Mouse (Mus musculus) layer of hippocampus, postnatal 36 days (tissue): ENCODE data around the gene Sesn3. TPM values are rescaled to one million over a fixed set of nuclear protein-coding genes. Genes with fewer than 3 reads are reported as not detected.
A peak's percentile ranks its signal among the peaks of the same experiment; 100 is the strongest.
"Not testable (repeated sequence)": the region's sequence is repeated elsewhere in the genome, so short reads cannot be mapped to it uniquely, and the experiment has no call there.

ENCODE experiments used
- DNase-seq, 2 experiments: peaks; one replicate each; pipeline ENCODE4 v3.0.0; 2022
- total RNA-seq, 2 experiments: library from RNA; stranded (reverse); gene quantifications; 2 replicates each; pipeline ENCODE4 v1.2.3; 2021

Sesn3 gene
- total RNA-seq, 2 experiments from 2014 or later, result 64.5 to 71.4 TPM

GRCm38 (mm10) chr9:14280696-14281095 lies 5.8 kb downstream of the Sesn3 start:
- DNase-seq, result no peak

DNA sequence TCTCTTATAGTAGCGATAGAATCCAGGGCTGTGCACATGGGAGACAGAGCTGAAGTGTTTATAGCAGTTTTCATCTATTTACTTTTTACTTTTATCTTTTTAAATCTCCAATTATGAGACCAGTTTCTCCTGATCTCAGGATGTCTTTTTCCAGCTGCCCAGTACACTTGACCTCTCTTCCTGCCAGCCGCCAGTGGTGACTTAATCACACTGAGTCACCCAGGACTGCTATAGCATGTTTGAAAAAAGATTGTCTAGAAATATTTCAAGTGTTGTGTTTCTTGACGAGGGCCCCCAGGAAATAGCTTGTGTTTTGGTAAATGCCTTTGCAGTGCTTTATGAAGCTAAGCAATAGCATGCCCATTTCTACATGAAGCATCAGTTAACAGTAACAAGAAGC lies 10.2 kb downstream of the Sesn3 start:
- DNase-seq, result no peak

DNA sequence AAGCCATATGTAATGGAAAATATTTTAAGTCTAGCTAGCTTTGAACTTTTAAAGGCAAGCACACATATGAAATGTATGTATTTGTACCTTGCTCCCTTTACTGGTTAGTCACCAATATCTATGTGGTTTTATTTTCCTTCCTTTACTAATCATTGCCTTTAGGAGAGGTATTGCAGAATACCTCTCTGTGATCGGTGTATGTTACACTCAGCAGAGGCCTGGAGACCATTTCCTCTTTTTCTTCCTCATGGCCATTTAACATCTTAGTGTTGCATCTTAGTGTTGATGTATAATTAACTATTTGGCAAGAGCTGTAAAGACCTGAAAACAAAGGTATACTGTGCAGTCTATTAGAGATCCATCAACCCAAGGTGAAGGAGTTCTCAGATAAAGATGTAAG lies 12.4 kb downstream of the Sesn3 start:
- no peak for DNase-seq

GRCm38 (mm10) chr9:14288500-14288899 lies 13.6 kb downstream of the Sesn3 start:
- no peak for DNase-seq

GRCm38 (mm10) chr9:14293866-14294265 lies 19.0 kb downstream of the Sesn3 start:
- DNase-seq, result no peak

DNA sequence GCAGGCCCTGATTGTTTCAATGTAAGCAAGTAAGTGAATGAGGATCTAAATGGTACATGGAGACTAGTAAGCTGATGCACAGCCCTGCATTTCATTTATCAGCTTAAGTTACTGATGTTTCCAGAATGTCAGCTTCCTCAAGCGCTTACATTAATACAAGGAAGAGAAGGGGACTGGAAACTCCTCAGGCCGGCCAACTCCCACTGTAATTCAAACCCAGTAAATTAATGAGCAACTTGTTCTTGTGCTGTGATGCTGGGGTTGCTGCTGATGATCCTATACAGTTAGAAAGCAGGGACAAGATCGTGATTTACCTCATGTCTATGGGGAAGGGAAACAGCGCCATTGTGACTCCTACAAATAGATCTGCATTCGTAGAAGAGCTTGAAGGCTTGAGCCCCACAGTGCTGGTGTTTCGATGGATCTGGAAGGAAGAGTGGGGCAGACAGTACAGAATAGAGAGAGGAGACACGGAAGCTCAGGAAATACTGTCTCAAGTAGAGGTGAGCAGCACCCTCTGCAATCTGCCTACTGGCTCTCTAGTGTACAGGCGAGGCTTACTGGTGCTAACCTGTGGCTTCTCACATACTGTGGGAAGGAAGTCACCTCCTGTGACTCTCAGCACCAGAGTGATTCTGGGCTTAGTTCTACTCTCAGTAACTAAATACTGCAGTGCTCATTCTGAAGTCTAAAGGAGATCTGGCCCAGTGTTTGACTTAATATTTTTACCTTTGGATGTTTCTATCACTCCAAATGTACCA lies 21.0 kb downstream of the Sesn3 start:
- no peak for DNase-seq

DNA sequence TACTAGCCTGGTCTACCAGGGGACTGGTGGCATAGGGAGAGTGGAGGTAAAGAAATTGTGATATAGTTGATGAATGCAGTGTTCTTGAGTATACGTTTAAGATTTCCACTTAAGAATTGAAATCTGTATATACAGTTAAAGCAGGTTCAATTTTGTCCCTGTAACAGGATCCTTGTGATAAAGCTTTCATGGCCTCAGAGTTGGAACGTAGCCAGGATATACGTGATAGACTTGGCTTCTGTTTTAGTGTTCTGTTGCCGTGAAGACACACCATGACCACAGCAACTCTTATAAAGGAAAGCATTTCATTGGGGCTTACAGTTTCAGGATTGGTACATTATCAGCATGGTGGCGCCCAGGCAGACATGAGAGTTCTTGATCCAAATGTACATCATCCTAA lies 22.3 kb downstream of the Sesn3 start:
- no peak for DNase-seq

DNA sequence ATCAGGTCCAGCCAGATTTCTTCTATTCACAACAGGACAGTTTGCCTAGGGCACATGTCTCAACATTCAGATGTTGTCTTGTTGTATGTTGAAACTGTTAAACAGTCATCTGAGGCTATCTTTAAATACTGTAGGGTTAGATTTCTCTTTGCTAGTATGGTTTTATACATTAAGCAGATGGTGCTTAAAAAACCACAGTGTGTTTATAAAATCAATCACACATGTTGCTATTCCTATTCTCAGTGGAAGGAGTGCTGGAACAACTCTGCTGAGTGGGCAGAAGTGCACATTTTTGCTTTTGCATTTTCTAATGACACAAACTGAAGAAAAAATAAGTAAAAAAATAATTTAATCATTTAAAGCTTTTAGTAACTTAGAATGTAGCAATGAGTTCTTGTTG lies 25.0 kb downstream of the Sesn3 start:
- no peak for DNase-seq

DNA sequence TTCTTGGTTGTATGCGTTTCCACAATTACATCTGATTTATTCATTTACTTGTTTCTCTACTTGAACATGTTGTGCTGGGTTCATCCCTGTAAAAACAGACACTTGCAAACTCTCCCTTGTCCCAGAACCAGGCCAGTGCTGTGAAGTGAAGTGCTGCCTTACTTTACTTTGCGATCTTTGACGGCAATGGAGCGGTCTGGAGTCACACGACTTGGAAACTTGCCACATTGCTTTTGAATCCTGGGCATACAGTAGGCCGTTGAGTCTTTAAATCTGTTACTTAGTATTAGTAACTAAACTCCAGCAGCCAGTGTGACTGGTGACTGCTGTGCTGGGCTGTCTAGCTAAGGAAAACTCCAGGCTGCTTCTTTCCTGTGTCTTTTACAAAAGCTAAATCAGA lies 25.9 kb downstream of the Sesn3 start:
- DNase-seq, result no peak

GRCm38 (mm10) chr9:14304262-14304968 lies 29.5 kb downstream of the Sesn3 start:
- no peak for DNase-seq

DNA sequence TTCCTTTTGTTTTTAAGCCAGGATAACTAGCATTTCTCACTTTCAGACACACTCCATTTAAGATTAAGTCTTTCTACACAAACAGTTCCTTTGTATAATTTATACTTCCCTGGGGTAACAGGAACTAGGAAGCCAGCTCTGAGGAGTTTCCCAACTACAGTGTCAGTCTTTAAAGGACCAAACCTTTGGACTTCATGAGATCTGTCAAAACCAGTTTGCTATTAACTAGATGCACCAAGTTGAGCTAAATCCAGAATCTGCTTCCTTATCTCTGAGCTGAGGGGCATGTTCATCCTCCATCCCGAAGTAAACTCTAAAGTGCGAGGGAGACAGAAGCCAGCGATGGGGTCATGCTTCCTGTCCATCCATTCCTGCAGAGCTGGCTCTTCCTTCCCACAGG lies 32.5 kb downstream of the Sesn3 start:
- DNase-seq, result no peak

- DNase-seq, result no peak
Measured at GRCm38 (mm10) chr9:14313968-14314367, 39.1 kb downstream of the Sesn3 start.

DNA sequence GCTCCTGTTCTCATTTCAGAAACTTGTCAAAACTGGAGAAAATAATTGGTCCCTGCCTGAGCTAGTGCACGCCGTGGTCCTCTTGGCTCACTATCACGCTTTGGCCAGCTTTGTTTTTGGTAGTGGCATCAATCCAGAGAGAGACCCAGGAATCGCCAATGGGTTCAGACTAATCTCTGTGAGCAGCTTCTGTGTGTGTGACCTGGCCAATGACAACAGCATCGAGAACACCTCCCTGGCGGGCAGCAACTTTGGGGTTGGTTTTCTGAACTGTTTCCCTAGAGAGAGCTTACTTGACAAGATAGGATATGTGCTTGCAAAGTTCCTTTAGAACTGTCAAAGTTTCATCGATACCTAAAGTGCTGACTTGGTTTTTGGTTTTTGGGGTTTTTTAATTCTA lies 39.6 kb downstream of the Sesn3 start:
- no peak for DNase-seq

DNA sequence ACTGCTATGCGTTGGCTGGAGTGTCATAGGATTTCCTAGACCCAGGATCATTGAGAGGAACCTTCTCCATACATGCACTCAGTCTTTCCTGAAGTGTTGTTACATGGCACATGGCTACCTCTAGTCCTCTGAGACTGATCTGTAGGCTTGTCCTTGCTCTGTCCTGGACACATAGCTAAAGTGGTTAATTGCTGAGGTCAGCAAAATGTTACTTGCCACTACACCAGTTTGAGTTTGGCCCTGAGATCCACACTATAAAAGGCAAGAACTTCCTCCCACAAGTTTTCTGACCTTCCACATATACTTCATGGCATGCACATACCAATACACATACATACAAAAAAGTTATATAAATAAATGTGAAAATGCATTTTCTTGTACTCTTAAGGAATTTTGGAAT lies 41.8 kb downstream of the Sesn3 start:
- no peak for DNase-seq

DNA sequence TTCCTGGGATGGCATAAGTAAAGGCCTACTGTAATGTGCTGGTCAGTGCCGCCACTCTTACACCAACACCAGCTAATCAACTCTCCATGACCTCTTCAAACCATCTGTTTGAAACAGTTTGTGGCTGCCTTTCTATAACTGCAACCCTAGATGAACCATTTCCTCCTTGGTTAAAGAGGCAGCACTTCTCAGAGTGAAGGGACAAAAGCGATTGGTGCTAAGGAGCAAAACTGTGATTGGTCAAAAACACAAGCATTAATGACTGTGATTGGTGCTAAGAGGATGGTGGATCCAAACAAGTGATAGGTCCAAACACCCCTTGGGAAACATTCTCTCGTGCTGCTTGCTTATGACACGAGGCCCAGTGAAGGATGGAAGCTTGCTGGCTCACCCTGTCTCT lies 61.0 kb downstream of the Sesn3 start:
- DNase-seq, result no peak

- no peak for DNase-seq
Measured at GRCm38 (mm10) chr9:14336901-14337300, 62.0 kb downstream of the Sesn3 start.

DNA sequence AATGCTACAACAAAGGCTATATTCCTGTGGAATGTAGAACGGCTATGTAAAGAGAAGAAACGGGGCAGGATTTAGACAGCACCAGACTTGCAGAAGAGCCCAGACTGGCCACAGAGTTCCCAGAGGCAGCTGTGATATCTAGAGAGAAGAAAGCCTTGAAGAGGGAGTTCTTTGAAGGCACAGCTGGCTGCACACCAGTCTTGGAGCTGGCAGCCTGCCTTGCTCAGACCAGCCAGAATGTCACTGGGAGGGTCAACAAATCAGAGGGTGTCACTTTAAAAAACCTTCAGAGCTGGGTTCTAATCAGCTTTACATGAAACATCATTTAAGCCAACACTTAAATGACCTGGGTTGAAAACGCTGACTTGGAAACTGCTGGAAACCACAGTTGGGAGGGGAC lies 63.8 kb downstream of the Sesn3 start:
- no peak for DNase-seq

- peak; percentile 46 to 56 for DNase-seq
Measured at GRCm38 (mm10) chr9:14342041-14342668, 67.3 kb downstream of the Sesn3 start.

DNA sequence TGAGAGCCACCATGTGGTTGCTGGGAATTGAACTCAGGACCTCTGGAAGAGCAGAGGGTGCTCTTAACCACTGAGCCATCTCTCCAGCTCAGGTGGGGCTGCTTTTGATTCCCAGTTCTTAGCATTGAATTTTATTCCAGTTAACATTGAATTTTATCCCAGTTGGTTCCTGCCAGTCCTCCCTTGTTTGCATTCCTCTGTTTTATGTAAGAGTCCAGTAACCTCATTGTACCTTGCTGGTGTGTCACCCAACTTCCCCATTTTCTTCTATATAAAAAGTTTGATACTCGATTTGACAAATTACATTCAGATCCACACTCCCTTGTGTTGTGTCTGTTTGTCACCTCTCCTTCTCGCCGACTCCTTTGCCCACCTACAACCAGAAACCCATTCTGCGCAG lies 71.0 kb downstream of the Sesn3 start:
- DNase-seq, result not testable (repeated sequence)

GRCm38 (mm10) chr9:14348416-14348815 lies 73.5 kb downstream of the Sesn3 start:
- no peak for DNase-seq

GRCm38 (mm10) chr9:14349380-14349779 lies 74.5 kb downstream of the Sesn3 start:
- no peak for DNase-seq

GRCm38 (mm10) chr9:14350787-14351186 lies 75.9 kb downstream of the Sesn3 start:
- DNase-seq, result no peak

- no peak for DNase-seq
Measured at GRCm38 (mm10) chr9:14352337-14352736, 77.5 kb downstream of the Sesn3 start.

- DNase-seq, result no peak
Measured at GRCm38 (mm10) chr9:14354852-14355251, 80.0 kb downstream of the Sesn3 start.
